Mouse (Mus musculus): ENCODE results near the gene Il11. TPM values are rescaled to one million over a fixed set of nuclear protein-coding genes. Genes with fewer than 3 reads are reported as not detected.

The Il11 gene
- polyA plus RNA-seq, 1 experiment from 2014 or later, result 1.3 TPM

GRCm38 (mm10) chr7:4776861-4777830 lies 5.5 kb downstream of the Il11 start:
- H3K36me3 ChIP-seq (ENCODE audit: control insufficient read depth, insufficient read depth, low read length), result no peaks in the 10 kb centered on the region
- no peaks in the 10 kb centered on the region for H3K9me3 ChIP-seq (replicated peaks; ENCODE audit: control insufficient read depth, low read length, poor library complexity, severe bottlenecking)
- H3K27me3 ChIP-seq (ENCODE audit: control insufficient read depth, insufficient read depth, low read depth, low read length), result peaks cover 37% of the 10 kb centered on the region
- peak; percentile 63 for ATAC-seq
- H3K4me3 ChIP-seq (ENCODE audit: low read depth, low read length), result peak overlapping the region; percentile 41
- H3K4me1 ChIP-seq (ENCODE audit: control insufficient read depth, insufficient read depth, low read length), result no peaks in the 10 kb centered on the region
- peak overlapping the region; percentile 58 for H3K9ac ChIP-seq (ENCODE audit: low read depth, low read length)
- H3K4me2 ChIP-seq (ENCODE audit: low read length), result peak overlapping the region; percentile 58
- H3K27ac ChIP-seq (ENCODE audit: low read length), result no peak overlapping the region
- WGBS, result 1% methylated on average over 32 of the region's 56 CpGs

GRCm38 (mm10) chr7:4776131-4776530 lies 6.5 kb downstream of the Il11 start:
- H3K27me3 ChIP-seq (ENCODE audit: control insufficient read depth, insufficient read depth, low read depth, low read length), result peaks cover 37% of the 10 kb centered on the region
- H3K27ac ChIP-seq (ENCODE audit: low read length), result no peak overlapping the region
- WGBS, result 54% methylated on average over 10 of the region's 10 CpGs

DNA sequence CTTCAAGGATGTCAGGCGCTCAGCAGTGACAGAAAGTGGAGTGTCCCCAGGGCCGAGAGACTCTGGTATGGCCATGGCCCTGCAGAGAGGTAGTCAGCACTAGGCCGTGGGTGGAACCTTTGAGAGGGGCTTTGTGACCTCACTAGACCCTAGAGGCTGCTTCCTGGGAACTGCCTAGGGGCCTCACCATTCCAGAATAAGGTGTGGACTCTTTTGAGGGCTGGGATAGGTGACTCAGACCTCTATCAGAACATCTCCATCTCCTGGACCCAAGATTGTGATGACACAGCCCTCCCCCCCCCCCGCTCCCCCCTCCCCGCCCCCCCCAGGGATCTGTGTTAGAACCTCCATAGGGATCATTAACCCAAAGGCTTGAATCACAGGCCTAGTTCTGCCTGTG lies 11.5 kb downstream of the Il11 start, which contains the start of gene Fam71e2:
TSS of gene Fam71e2 (minus strand) at position 101 of the 400 bp plus-strand sequence.
- WGBS, result 89% methylated on average over 4 of the region's 5 CpGs
- Histone ChIP-seq H3K9ac (ENCODE audit: low read depth, low read length) (no peak within 1 kb of the TSS), H3K9me3 (replicated peaks; ENCODE audit: control insufficient read depth, low read length, poor library complexity, severe bottlenecking) (no peaks in the 10 kb centered on the region), H3K4me2 (ENCODE audit: low read length) (no peak within 1 kb of the TSS), H3K27ac (ENCODE audit: low read length) (no peak within 1 kb of the TSS), H3K4me3 (ENCODE audit: low read depth, low read length) (no peak within 1 kb of the TSS), H3K27me3 (ENCODE audit: control insufficient read depth, insufficient read depth, low read depth, low read length) (peaks cover 8% of the 10 kb centered on the region), H3K36me3 (ENCODE audit: control insufficient read depth, insufficient read depth, low read length) (no peaks in the 10 kb centered on the region), H3K4me1 (ENCODE audit: control insufficient read depth, insufficient read depth, low read length) (no peaks in the 10 kb centered on the region)
- no peak for ATAC-seq

More at GRCm38 (mm10) chr7:4776131-4776530, 6.5 kb downstream of the Il11 start:
- Histone ChIP-seq H3K4me3 (ENCODE audit: low read depth, low read length) (no peak overlapping the region), H3K36me3 (ENCODE audit: control insufficient read depth, insufficient read depth, low read length) (no peaks in the 10 kb centered on the region), H3K4me2 (ENCODE audit: low read length) (no peak overlapping the region), H3K4me1 (ENCODE audit: control insufficient read depth, insufficient read depth, low read length) (no peaks in the 10 kb centered on the region), H3K9ac (ENCODE audit: low read depth, low read length) (no peak overlapping the region), H3K9me3 (replicated peaks; ENCODE audit: control insufficient read depth, low read length, poor library complexity, severe bottlenecking) (no peaks in the 10 kb centered on the region)
- no peak for ATAC-seq

GRCm38 (mm10) chr7:4764946-4765710 lies 17.5 kb downstream of the Il11 start:
- no peak for ATAC-seq
- no peak overlapping the region for H3K4me2 ChIP-seq (ENCODE audit: low read length)
- no peaks in the 10 kb centered on the region for H3K27me3 ChIP-seq (ENCODE audit: control insufficient read depth, insufficient read depth, low read depth, low read length)
- H3K4me3 ChIP-seq (ENCODE audit: low read depth, low read length), result no peak overlapping the region
- no peak overlapping the region for H3K27ac ChIP-seq (ENCODE audit: low read length)
- no peaks in the 10 kb centered on the region for H3K4me1 ChIP-seq (ENCODE audit: control insufficient read depth, insufficient read depth, low read length)
- no peak overlapping the region for H3K9ac ChIP-seq (ENCODE audit: low read depth, low read length)
- H3K36me3 ChIP-seq (ENCODE audit: control insufficient read depth, insufficient read depth, low read length), result no peaks in the 10 kb centered on the region
- WGBS, result 11% methylated on average over 4 of the region's 4 CpGs
- no peaks in the 10 kb centered on the region for H3K9me3 ChIP-seq (replicated peaks; ENCODE audit: control insufficient read depth, low read length, poor library complexity, severe bottlenecking)

DNA sequence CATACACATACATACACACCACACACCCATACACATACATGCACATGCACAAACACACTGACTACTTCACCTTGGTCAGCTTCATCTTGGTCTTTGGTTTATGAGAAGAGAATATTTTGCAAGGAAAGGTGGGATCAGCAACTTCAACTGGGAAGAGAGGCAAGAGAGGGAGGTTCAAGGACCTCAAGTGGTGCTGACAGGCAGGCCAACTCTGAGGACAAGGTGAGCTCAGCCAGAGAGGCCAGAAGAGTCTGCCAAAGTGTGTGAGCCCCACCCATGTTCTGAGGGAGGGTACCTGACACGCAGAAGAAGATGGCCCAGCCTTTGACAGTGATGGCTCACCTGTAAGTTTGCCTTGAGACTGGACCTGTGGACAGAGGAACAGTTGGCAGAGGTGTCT lies 23.0 kb downstream of the Il11 start:
- no peak overlapping the region for H3K4me2 ChIP-seq (ENCODE audit: low read length)
- no peaks in the 10 kb centered on the region for H3K9me3 ChIP-seq (replicated peaks; ENCODE audit: control insufficient read depth, low read length, poor library complexity, severe bottlenecking)
- H3K36me3 ChIP-seq (ENCODE audit: control insufficient read depth, insufficient read depth, low read length), result no peaks in the 10 kb centered on the region
- H3K4me1 ChIP-seq (ENCODE audit: control insufficient read depth, insufficient read depth, low read length), result no peaks in the 10 kb centered on the region
- no peak overlapping the region for H3K27ac ChIP-seq (ENCODE audit: low read length)
- no peaks in the 10 kb centered on the region for H3K27me3 ChIP-seq (ENCODE audit: control insufficient read depth, insufficient read depth, low read depth, low read length)
- ATAC-seq, result no peak
- H3K4me3 ChIP-seq (ENCODE audit: low read depth, low read length), result no peak overlapping the region
- WGBS, result 53% methylated on average over 1 of the region's 1 CpGs
- no peak overlapping the region for H3K9ac ChIP-seq (ENCODE audit: low read depth, low read length)

GRCm38 (mm10) chr7:4752821-4753570 lies 29.7 kb downstream of the Il11 start, which contains the start of gene Cox6b2:
Gene Cox6b2, minus strand, starts transcription at chr7:4753094.
- no peak within 1 kb of the TSS for H3K27ac ChIP-seq (ENCODE audit: low read length)
- WGBS, result 3% methylated on average over 24 of the region's 24 CpGs

GRCm38 (mm10) chr7:4751971-4752820 lies 30.5 kb downstream of the Il11 start:
- peak overlapping the region; percentile 73 for H3K4me2 ChIP-seq (ENCODE audit: low read length)
- 2% methylated on average over 30 of the region's 30 CpGs for WGBS
- peak overlapping the region; percentile 40 for H3K4me3 ChIP-seq (ENCODE audit: low read depth, low read length)
- H3K27me3 ChIP-seq (ENCODE audit: control insufficient read depth, insufficient read depth, low read depth, low read length), result no peaks in the 10 kb centered on the region
- peaks cover 15% of the 10 kb centered on the region for H3K4me1 ChIP-seq (ENCODE audit: control insufficient read depth, insufficient read depth, low read length)
- peak overlapping the region; percentile 49 for H3K9ac ChIP-seq (ENCODE audit: low read depth, low read length)
- no peaks in the 10 kb centered on the region for H3K36me3 ChIP-seq (ENCODE audit: control insufficient read depth, insufficient read depth, low read length)
- no peak overlapping the region for H3K27ac ChIP-seq (ENCODE audit: low read length)
- H3K9me3 ChIP-seq (replicated peaks; ENCODE audit: control insufficient read depth, low read length, poor library complexity, severe bottlenecking), result no peaks in the 10 kb centered on the region
- ATAC-seq, result peak; percentile 69

More at GRCm38 (mm10) chr7:4752821-4753570, 29.7 kb downstream of the Il11 start, which contains the start of gene Cox6b2:
- no peaks in the 10 kb centered on the region for H3K27me3 ChIP-seq (ENCODE audit: control insufficient read depth, insufficient read depth, low read depth, low read length)
- no peaks in the 10 kb centered on the region for H3K36me3 ChIP-seq (ENCODE audit: control insufficient read depth, insufficient read depth, low read length)
- ATAC-seq, result peak; percentile 93
- peak within 1 kb of the TSS; percentile 73 for H3K4me2 ChIP-seq (ENCODE audit: low read length)
- peaks cover 15% of the 10 kb centered on the region for H3K4me1 ChIP-seq (ENCODE audit: control insufficient read depth, insufficient read depth, low read length)
- no peaks in the 10 kb centered on the region for H3K9me3 ChIP-seq (replicated peaks; ENCODE audit: control insufficient read depth, low read length, poor library complexity, severe bottlenecking)
- peak within 1 kb of the TSS; percentile 49 for H3K9ac ChIP-seq (ENCODE audit: low read depth, low read length)
- H3K4me3 ChIP-seq (ENCODE audit: low read depth, low read length), result peak within 1 kb of the TSS; percentile 40

- 94% methylated on average over 2 of the region's 2 CpGs for WGBS
- H3K36me3 ChIP-seq (ENCODE audit: control insufficient read depth, insufficient read depth, low read length), result peaks cover 10% of the 10 kb centered on the region
- H3K27ac ChIP-seq (ENCODE audit: low read length), result no peak overlapping the region
- no peak overlapping the region for H3K9ac ChIP-seq (ENCODE audit: low read depth, low read length)
- no peaks in the 10 kb centered on the region for H3K9me3 ChIP-seq (replicated peaks; ENCODE audit: control insufficient read depth, low read length, poor library complexity, severe bottlenecking)
- no peaks in the 10 kb centered on the region for H3K27me3 ChIP-seq (ENCODE audit: control insufficient read depth, insufficient read depth, low read depth, low read length)
- ATAC-seq, result no peak
- peaks cover 15% of the 10 kb centered on the region for H3K4me1 ChIP-seq (ENCODE audit: control insufficient read depth, insufficient read depth, low read length)
- no peak overlapping the region for H3K4me2 ChIP-seq (ENCODE audit: low read length)
- no peak overlapping the region for H3K4me3 ChIP-seq (ENCODE audit: low read depth, low read length)
These were observed 33.5 kb downstream of the Il11 start for GRCm38 (mm10) chr7:4749169-4749568.
